Mouse (Mus musculus) left cerebral cortex, adult 2 months (tissue): Measurements from ENCODE around the gene Gm6096. TPM values are rescaled to one million over a fixed set of nuclear protein-coding genes. Genes with fewer than 3 reads are reported as not detected.
A peak's percentile ranks its signal among the peaks of the same experiment; 100 is the strongest.

Experiments
- DNase-seq, 2 experiments: peaks; one replicate each; pipeline ENCODE4 v3.0.0; 2021 to 2022; ENCODE audit warnings: low spot score in 2 of 2, mixed read lengths in 1 of 2; ENCODE audit errors: extremely low spot score in 1 of 2
- H3K27ac ChIP-seq: fragments of 200-600 bp; 2 replicates; pipeline ENCODE4 v1.8.1; 2022
- H3K4me3 ChIP-seq: fragments of 200-600 bp; 2 replicates; pipeline ENCODE4 v1.8.1; 2022
- CTCF ChIP-seq: fragments of 200-600 bp; IDR thresholded peaks from 2 replicates; pipeline ENCODE4 v1.8.1; 2022; ENCODE audit warnings: antibody characterized with exemption, mild to moderate bottlenecking, moderate library complexity
- intact Hi-C: fragments of 180-260 bp; cut with DNase I; formaldehyde crosslinking; loops from one replicate; pipeline ENCODE4 v1.15.1; 2025
- total RNA-seq, 2 experiments: library from RNA; stranded (reverse); gene quantifications; 2 replicates each; pipeline ENCODE4 v1.2.3; 2021

Gene Gm6096
- total RNA-seq, 2 experiments from 2014 or later: not detected

DNA sequence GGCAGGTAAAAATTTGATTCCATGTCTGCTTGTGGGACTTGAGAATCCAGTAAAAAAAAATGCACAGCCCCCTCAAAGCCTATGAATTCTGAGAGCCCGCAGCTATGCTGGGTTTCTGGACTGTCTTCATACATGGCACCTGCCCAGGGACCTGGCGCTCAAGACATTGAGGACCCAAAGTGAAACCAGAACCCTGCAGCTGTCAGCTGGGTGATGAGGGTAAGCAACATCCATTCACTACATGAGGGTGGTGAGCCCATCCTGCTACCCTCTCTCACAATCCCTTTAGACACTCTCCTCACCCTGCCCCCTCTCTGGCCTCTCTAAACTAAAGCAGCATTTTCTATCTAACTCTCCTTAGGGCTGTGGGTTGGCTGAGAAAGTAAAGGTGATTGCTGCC, 26.8 kb downstream of the Gm6096 start:
- no peak overlapping the region for H3K27ac ChIP-seq
- DNase-seq: no peak
- intact Hi-C loops: no loop called here
- no peak overlapping the region for H3K4me3 ChIP-seq
- no peak for TF ChIP-seq CTCF

DNA sequence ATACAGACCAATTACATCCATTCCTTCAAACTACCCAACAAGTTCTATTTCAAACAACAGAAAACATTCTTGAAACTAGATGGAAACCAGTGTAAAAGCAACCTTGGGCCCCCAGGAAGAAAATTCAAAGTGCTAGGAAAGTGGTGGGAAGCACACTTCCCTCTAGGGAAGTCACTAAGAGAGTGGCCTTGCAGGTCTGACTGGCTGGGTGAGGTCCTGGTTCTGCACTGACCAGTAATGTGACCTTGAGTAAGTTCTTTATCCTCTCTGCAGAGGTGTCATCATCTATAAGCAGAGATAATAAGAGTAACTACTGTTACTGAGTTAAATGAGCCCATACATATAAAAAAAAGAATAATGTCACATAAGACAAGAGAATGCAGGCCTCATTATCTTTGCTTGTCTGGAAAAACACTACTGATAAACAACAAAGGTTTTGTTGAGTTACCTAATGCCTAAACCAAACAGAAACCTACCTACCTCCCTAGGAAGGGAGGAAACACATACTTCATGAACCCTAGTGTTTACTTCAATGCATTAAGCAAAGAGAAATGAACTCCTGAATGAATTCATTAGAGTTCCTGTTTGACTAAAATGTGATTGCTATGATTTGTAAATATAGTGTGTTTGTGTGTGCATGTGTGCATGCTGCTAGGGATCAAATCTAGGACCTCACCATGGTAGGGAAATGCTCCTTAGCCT, 39.8 kb downstream of the Gm6096 start:
- H3K27ac ChIP-seq: 0 out of 2 replicates have a peak overlapping the region, but pooled peaks have one; percentile 9
- intact Hi-C loops: no loop called here
- no peak for DNase-seq
- H3K4me3 ChIP-seq: no peak overlapping the region
- TF ChIP-seq CTCF: no peak

DNA sequence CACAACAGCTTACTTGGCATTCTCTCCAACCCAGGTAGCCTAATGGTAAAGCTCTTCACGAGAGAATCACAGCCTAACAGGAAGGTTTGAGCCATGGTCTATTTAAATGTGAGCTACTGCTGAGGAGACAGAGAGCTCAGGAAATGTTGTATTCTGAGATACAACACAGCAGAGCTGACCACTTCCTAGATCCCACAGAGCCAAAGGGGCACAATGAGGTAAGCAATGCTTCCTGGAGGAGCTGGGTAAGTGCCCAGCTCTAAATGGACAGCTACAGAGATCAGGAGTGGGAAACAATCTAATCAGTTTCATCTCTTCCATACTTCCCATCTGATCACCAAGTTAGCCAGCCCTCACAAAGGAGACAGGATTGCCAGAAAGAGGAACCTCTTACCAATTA, 40.4 kb downstream of the Gm6096 start:
- TF ChIP-seq CTCF: no peak
- Histone ChIP-seq H3K27ac (0 out of 2 replicates have a peak overlapping the region, but pooled peaks have one; percentile 9), H3K4me3 (no peak overlapping the region)
- no peak for DNase-seq
- intact Hi-C loops: no loop called here

DNA sequence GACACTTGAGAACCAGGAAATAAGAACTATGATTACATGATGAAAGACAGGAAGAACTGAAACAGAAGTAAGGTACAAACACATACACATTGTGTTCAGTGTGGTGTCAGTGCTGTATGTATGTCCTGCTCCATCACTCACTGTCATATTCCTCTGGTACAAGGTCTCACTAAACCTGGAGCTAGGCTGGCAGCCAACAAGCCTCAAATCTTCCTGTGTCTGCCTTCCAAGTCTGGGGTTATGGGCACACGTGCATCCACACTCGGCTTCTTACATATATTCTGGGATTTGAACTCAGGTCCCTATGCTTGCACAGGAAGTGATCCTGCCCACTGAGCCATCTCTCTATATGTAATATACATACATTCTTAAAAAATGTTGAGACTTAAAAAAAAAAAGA, 41.8 kb downstream of the Gm6096 start:
- intact Hi-C loops: no loop called here
- TF ChIP-seq CTCF: no peak
- H3K27ac ChIP-seq: no peak overlapping the region
- DNase-seq: no peak
- no peak overlapping the region for H3K4me3 ChIP-seq

DNA sequence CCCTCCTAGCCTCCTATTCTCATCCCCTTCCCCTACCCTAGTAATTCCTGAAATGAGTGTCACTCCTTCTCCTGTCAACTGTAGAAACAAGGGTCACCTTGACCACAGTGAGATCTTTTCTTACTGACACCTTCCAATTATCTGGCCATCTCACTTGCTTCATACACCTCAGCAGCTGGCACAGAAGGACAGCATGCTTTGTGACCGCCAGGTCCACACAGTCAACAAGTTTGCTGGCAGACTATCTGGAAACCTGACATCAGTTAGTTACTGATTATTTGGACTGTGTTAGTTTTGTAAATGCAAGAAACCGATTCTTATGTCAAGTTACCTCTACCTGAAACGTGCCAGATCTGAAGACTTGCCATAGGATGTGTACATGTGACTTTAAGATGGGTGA, 45.3 kb downstream of the Gm6096 start:
- H3K4me3 ChIP-seq: no peak overlapping the region
- H3K27ac ChIP-seq: no peak overlapping the region
- TF ChIP-seq CTCF: no peak
- DNase-seq: no peak
- intact Hi-C loops: no loop called here

DNA sequence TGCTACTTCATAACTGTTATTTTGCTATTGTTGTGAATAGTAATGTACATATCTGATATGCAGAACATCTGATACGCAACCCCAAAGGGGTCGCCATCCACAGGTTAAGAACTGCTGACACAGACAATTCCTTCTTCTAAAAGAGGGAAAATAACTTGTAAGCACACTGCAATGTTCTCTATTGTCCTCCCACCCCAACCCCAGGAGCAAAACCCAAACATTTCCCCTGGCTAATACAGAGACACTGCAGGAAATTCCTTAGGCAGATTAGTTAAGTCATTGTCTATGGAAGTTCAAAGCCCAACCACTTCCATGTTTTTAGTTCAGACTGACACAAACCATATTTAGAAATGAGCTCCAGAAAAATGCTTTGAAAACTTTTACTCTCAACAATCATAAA, 48.0 kb downstream of the Gm6096 start:
- DNase-seq: no peak
- no peak for TF ChIP-seq CTCF
- Histone ChIP-seq H3K27ac (no peak overlapping the region), H3K4me3 (no peak overlapping the region)
- intact Hi-C loops: no loop called here

Other genes starting within 250 kb of the Gm6096 start
- not detected for gene Scgb2b27, start 237.1 kb upstream of the Gm6096 start, total RNA-seq
- gene Scgb1b27, start 229.6 kb upstream of the Gm6096 start, total RNA-seq: not detected
- gene Scgb1b30, start 155.6 kb upstream of the Gm6096 start, total RNA-seq: not detected
- gene Wtip, start 117.8 kb upstream of the Gm6096 start, total RNA-seq: 10 to 100 TPM in 1 of 2 experiments, 1 to 10 TPM in 1; 9.8 to 11.7 TPM
- gene Uba2, start 81.4 kb upstream of the Gm6096 start, total RNA-seq: 10 to 100 TPM; 89.2 to 93.5 TPM
- 10 to 100 TPM; 23.8 to 26.9 TPM for gene Pdcd2l, start 54.4 kb upstream of the Gm6096 start, total RNA-seq
- gene Gpi1, start 20.7 kb upstream of the Gm6096 start, total RNA-seq: 100 to 1,000 TPM; 642 to 716 TPM
- 10 to 100 TPM; 40.7 to 42.8 TPM for gene 4931406P16Rik, start 62.5 kb downstream of the Gm6096 start, total RNA-seq
- 10 to 100 TPM; 78.4 to 92.0 TPM for gene Lsm14a, start 142.3 kb downstream of the Gm6096 start, total RNA-seq